Mouse (Mus musculus) heart, adult 9 months (tissue): ENCODE data around the gene Grid1.

ENCODE experiments used
- DNase-seq, 2 experiments: peaks; one replicate each; pipeline ENCODE4 v3.0.0; 2022; ENCODE audit warnings: low spot score in 2 of 2

Grid1 gene

GRCm38 (mm10) chr14:34819919-34820652 lies at the start of gene Grid1:
Gene Grid1 (plus strand): TSS chr14:34820108.
- DNase-seq = no peak

- DNase-seq = no peak
Observed at GRCm38 (mm10) chr14:34770467-34770866, 49.4 kb upstream of the Grid1 start.

GRCm38 (mm10) chr14:34771601-34772000 lies 48.3 kb upstream of the Grid1 start:
- DNase-seq = no peak

GRCm38 (mm10) chr14:34772132-34772531 lies 47.8 kb upstream of the Grid1 start:
- no peak for DNase-seq

- DNase-seq = no peak
Observed at GRCm38 (mm10) chr14:34773681-34774080, 46.2 kb upstream of the Grid1 start.

GRCm38 (mm10) chr14:34774231-34774630 lies 45.7 kb upstream of the Grid1 start:
- no peak for DNase-seq

- no peak for DNase-seq
Observed at GRCm38 (mm10) chr14:34776719-34777385, 43.1 kb upstream of the Grid1 start.

- peak in 1 of 2 experiments; percentile 24 for DNase-seq
Observed at GRCm38 (mm10) chr14:34777810-34778209, 42.1 kb upstream of the Grid1 start.

- no peak for DNase-seq
Observed at GRCm38 (mm10) chr14:34778760-34779159, 41.1 kb upstream of the Grid1 start.

GRCm38 (mm10) chr14:34793406-34794037 lies 26.4 kb upstream of the Grid1 start:
- DNase-seq = no peak

GRCm38 (mm10) chr14:34810763-34811489 lies 9.0 kb upstream of the Grid1 start:
- peak in 1 of 2 experiments; percentile 29 for DNase-seq

- DNase-seq = no peak
Observed at GRCm38 (mm10) chr14:34811490-34811808, 8.5 kb upstream of the Grid1 start.

GRCm38 (mm10) chr14:34816301-34816700 lies 3.6 kb upstream of the Grid1 start:
- no peak for DNase-seq

GRCm38 (mm10) chr14:34818387-34818980 lies 1.4 kb upstream of the Grid1 start:
- DNase-seq = no peak

- no peak for DNase-seq
Observed at GRCm38 (mm10) chr14:34819121-34819918, 588 bp upstream of the Grid1 start.

- no peak for DNase-seq
Observed at GRCm38 (mm10) chr14:34820653-34821005, 721 bp downstream of the Grid1 start.

GRCm38 (mm10) chr14:34821131-34821790 lies 1.4 kb downstream of the Grid1 start:
- no peak for DNase-seq

- no peak for DNase-seq
Observed at GRCm38 (mm10) chr14:34823136-34823535, 3.2 kb downstream of the Grid1 start.

- no peak for DNase-seq
Observed at GRCm38 (mm10) chr14:34824186-34824585, 4.3 kb downstream of the Grid1 start.

- no peak for DNase-seq
Observed at GRCm38 (mm10) chr14:34825902-34826301, 6.0 kb downstream of the Grid1 start.

GRCm38 (mm10) chr14:34829831-34830230 lies 9.9 kb downstream of the Grid1 start:
- no peak for DNase-seq
